Mouse (Mus musculus): ENCODE data around the gene Fam81b.

- no peak for TF ChIP-seq CTCF (IDR thresholded peaks at IDR 0.05; ENCODE audit: low read depth, low read length)
- TF ChIP-seq POLR2A (IDR thresholded peaks at IDR 0.05; ENCODE audit: insufficient read depth, low read length), result no peak
Measured at GRCm38 (mm10) chr13:76187651-76188050, 117.2 kb downstream of the Fam81b start.

All from ES-Bruce4 (cell line).